In the genomic region with DNA sequence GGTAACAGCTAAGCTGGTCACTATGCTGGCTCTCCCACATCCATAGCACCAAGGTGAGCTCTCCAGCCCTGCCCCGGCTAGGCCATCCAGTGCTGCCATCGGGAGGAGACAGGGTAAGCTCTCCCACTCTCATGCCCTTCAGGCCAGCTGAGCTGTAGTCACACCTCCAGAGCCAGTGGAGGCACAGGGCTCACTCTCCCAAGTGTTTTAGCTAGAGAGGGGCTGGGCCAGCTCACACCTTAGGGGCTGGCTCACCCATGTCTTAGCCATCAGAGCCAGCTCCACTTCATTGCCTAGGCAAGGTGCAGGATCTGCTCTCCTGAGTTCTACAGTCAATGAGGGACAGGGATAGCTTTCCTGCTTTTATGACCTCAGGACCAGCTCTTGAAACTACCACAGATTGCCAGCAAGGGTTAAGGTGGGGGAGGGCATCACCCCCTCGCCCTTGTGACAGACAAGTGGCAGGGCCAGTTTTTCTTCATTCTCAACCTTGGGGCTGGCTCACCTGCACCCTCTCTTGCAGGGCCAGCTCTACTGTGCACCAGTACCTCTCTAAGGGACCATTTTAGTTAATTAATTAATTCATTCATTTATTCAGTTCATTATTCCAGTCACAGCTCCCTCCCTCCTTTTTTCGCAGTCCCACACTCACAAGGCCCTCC, we compare ENCODE assay signal across 14 mouse cellular contexts.
DNase-seq lines count a peak whose midpoint lies in the region; ATAC-seq lines count a peak whose summit lies in the region.
"Had no signal": no experiment of that assay in that cellular context is flagged by ENCODE, and none has a peak within 500 bp of the region (broad histone marks: within the 10 kb centered on the region; RNA-seq: fewer than 3 reads in every experiment).

No protein-coding gene starts in this region.

- DNase-seq in urinary bladder, adult 18-20 months (ENCODE audit: low spot score in 2 of 2) = peak; percentile 28 to 34
- DNase-seq in urinary bladder, postnatal 10 days (ENCODE audit: low spot score) = no peak
- peak; percentile 40 for DNase-seq in kidney, postnatal 14 days
- peak; percentile 29 for DNase-seq in lung, postnatal 14 days
- DNase-seq in retina, embryonic 14.5 days (ENCODE audit: low spot score) = no peak
- no peak for DNase-seq in spleen, postnatal 36 days (ENCODE audit: low spot score in 2 of 2)
- DNase-seq: adrenal gland, postnatal 25 days; cerebellum, postnatal 25 days; gastrocnemius, postnatal 25 days had no signal

- 96% methylated on average over 4 of the region's 4 CpGs for WGBS in midbrain, embryonic 16.5 days

- ATAC-seq in midbrain, embryonic 16.5 days = no peak
- ATAC-seq: forebrain, embryonic 15.5 days had no signal

- H3K9me3 ChIP-seq in midbrain, embryonic 16.5 days (replicated peaks; ENCODE audit: control insufficient read depth, low read length, poor library complexity, severe bottlenecking) = no peaks in the 10 kb centered on the region
- H3K9me3 ChIP-seq: embryonic facial prominence, embryonic 15.5 days; forebrain, embryonic 15.5 days; heart, embryonic 13.5 days had no signal

- H3K9ac ChIP-seq in midbrain, embryonic 16.5 days (ENCODE audit: low read depth, low read length) = no peak overlapping the region
- H3K9ac ChIP-seq: embryonic facial prominence, embryonic 15.5 days; forebrain, embryonic 15.5 days; heart, embryonic 13.5 days; hindbrain, embryonic 14.5 days had no signal

- H3K36me3 ChIP-seq in midbrain, embryonic 16.5 days (ENCODE audit: control insufficient read depth, insufficient read depth, low read length) = no peaks in the 10 kb centered on the region
- H3K36me3 ChIP-seq: embryonic facial prominence, embryonic 15.5 days; forebrain, embryonic 15.5 days; heart, embryonic 13.5 days had no signal

- no peaks in the 10 kb centered on the region for H3K27me3 ChIP-seq in midbrain, embryonic 16.5 days (ENCODE audit: control insufficient read depth, insufficient read depth, low read depth, low read length)
- H3K27me3 ChIP-seq: embryonic facial prominence, embryonic 15.5 days; forebrain, embryonic 15.5 days; heart, embryonic 13.5 days had no signal

- peaks cover 2% of the 10 kb centered on the region; the same call in 1 of the 2 replicates for H3K4me1 ChIP-seq in midbrain, embryonic 16.5 days (ENCODE audit: control insufficient read depth, insufficient read depth, low read length)
- H3K4me1 ChIP-seq: embryonic facial prominence, embryonic 15.5 days had no signal

- no peak overlapping the region for H3K4me2 ChIP-seq in midbrain, embryonic 16.5 days (ENCODE audit: low read length)
- H3K4me2 ChIP-seq: embryonic facial prominence, embryonic 15.5 days; forebrain, embryonic 15.5 days; heart, embryonic 13.5 days; hindbrain, embryonic 14.5 days had no signal

- no peak overlapping the region for H3K4me3 ChIP-seq in midbrain, embryonic 16.5 days (ENCODE audit: low read depth, low read length)
- H3K4me3 ChIP-seq: embryonic facial prominence, embryonic 15.5 days; forebrain, embryonic 15.5 days; heart, embryonic 13.5 days had no signal

- no peak overlapping the region for H3K27ac ChIP-seq in midbrain, embryonic 16.5 days (ENCODE audit: low read length)
- H3K27ac ChIP-seq: embryonic facial prominence, embryonic 15.5 days; forebrain, embryonic 15.5 days; heart, embryonic 13.5 days; hindbrain, embryonic 14.5 days had no signal

Comparison
In these comparisons a context has a peak if more than half of its experiments do, and no peak if none do; other contexts are left out.
1. DNase-seq: peak in urinary bladder, adult 18-20 months (2 of 2), kidney, postnatal 14 days (single experiment) and lung, postnatal 14 days (single experiment); none in urinary bladder, postnatal 10 days (single experiment), retina, embryonic 14.5 days (single experiment) and spleen, postnatal 36 days (0 of 2).